Mouse (Mus musculus): ENCODE measurements around the gene Carmil2. TPM values are rescaled to one million over a fixed set of nuclear protein-coding genes. Genes with fewer than 3 reads are reported as not detected.

Carmil2 gene
- polyA plus RNA-seq, 1 experiment: 0.23 TPM

- TF ChIP-seq POLR2AphosphoS2 (IDR thresholded peaks at IDR 0.05; ENCODE audit: insufficient read length, low read depth) (no peak), TCF3 (IDR thresholded peaks at IDR 0.05; ENCODE audit: insufficient read length, low read depth) (no peak), USF1 (IDR thresholded peaks at IDR 0.05; ENCODE audit: low read depth) (no peak), MAX (IDR thresholded peaks at IDR 0.05; ENCODE audit: low read depth) (no peak), TCF12 (IDR thresholded peaks at IDR 0.05; ENCODE audit: insufficient read depth, poor library complexity, severe bottlenecking) (no peak), MYOG (IDR thresholded peaks at IDR 0.05; ENCODE audit: control insufficient read depth in 1 of 3, insufficient read depth in 1 of 3, insufficient read length in 2 of 3, low read depth in 2 of 3) (no peak), MYOD1 (IDR thresholded peaks at IDR 0.05; ENCODE audit: control insufficient read depth in 1 of 3, insufficient read length in 2 of 3, low read depth in 2 of 3) (no peak), E2F4 (IDR thresholded peaks at IDR 0.05; ENCODE audit: insufficient read depth) (no peak), REST (IDR thresholded peaks at IDR 0.05; ENCODE audit: insufficient read depth, insufficient read length) (no peak), CEBPB (IDR thresholded peaks at IDR 0.05; ENCODE audit: insufficient read depth, poor library complexity, severe bottlenecking) (no peak), POLR2A (IDR thresholded peaks at IDR 0.05; ENCODE audit: insufficient read length, low read depth) (no peak), SRF (IDR thresholded peaks at IDR 0.05; ENCODE audit: control insufficient read depth, insufficient read length, low read depth) (no peak)
- Histone ChIP-seq H3K27me3 (ENCODE audit: control insufficient read depth, insufficient read depth, insufficient read length) (no peaks in the 10 kb centered on the region), H3K36me3 (ENCODE audit: control insufficient read depth, insufficient read depth) (peaks cover 4% of the 10 kb centered on the region), H3K79me2 (ENCODE audit: control insufficient read depth, insufficient read depth) (no peaks in the 10 kb centered on the region), H3ac (ENCODE audit: control insufficient read depth, insufficient read length) (no peak overlapping the region), H3K4me2 (ENCODE audit: low read depth) (no peak overlapping the region), H3K4me3 (no peak overlapping the region)
These were observed 2.2 kb downstream of the Carmil2 start for GRCm38 (mm10) chr8:105688242-105688752.

GRCm38 (mm10) chr8:105689256-105689982, 3.3 kb downstream of the Carmil2 start:
- no peaks in the 10 kb centered on the region for H3K36me3 ChIP-seq (ENCODE audit: control insufficient read depth, insufficient read depth)
- H3K79me2 ChIP-seq (ENCODE audit: control insufficient read depth, insufficient read depth): no peaks in the 10 kb centered on the region
- no peak overlapping the region for H3K4me2 ChIP-seq (ENCODE audit: low read depth)
- no peak overlapping the region for H3K4me3 ChIP-seq
- TF ChIP-seq CEBPB (IDR thresholded peaks at IDR 0.05; ENCODE audit: insufficient read depth, poor library complexity, severe bottlenecking) (no peak), MYOD1 (IDR thresholded peaks at IDR 0.05; ENCODE audit: control insufficient read depth in 1 of 3, insufficient read length in 2 of 3, low read depth in 2 of 3) (no peak), USF1 (IDR thresholded peaks at IDR 0.05; ENCODE audit: low read depth) (no peak), POLR2AphosphoS2 (IDR thresholded peaks at IDR 0.05; ENCODE audit: insufficient read length, low read depth) (no peak), POLR2A (IDR thresholded peaks at IDR 0.05; ENCODE audit: insufficient read length, low read depth) (no peak), TCF12 (IDR thresholded peaks at IDR 0.05; ENCODE audit: insufficient read depth, poor library complexity, severe bottlenecking) (no peak), MYOG (IDR thresholded peaks at IDR 0.05; ENCODE audit: control insufficient read depth in 1 of 3, insufficient read depth in 1 of 3, insufficient read length in 2 of 3, low read depth in 2 of 3) (no peak), SRF (IDR thresholded peaks at IDR 0.05; ENCODE audit: control insufficient read depth, insufficient read length, low read depth) (no peak), TCF3 (IDR thresholded peaks at IDR 0.05; ENCODE audit: insufficient read length, low read depth) (no peak), E2F4 (IDR thresholded peaks at IDR 0.05; ENCODE audit: insufficient read depth) (no peak), REST (IDR thresholded peaks at IDR 0.05; ENCODE audit: insufficient read depth, insufficient read length) (no peak), MAX (IDR thresholded peaks at IDR 0.05; ENCODE audit: low read depth) (no peak)
- no peak overlapping the region for H3ac ChIP-seq (ENCODE audit: control insufficient read depth, insufficient read length)
- H3K27me3 ChIP-seq (ENCODE audit: control insufficient read depth, insufficient read depth, insufficient read length): no peaks in the 10 kb centered on the region

GRCm38 (mm10) chr8:105689983-105690360, 3.9 kb downstream of the Carmil2 start:
- Histone ChIP-seq H3ac (ENCODE audit: control insufficient read depth, insufficient read length) (no peak overlapping the region), H3K4me3 (no peak overlapping the region), H3K27me3 (ENCODE audit: control insufficient read depth, insufficient read depth, insufficient read length) (no peaks in the 10 kb centered on the region), H3K4me2 (ENCODE audit: low read depth) (no peak overlapping the region), H3K36me3 (ENCODE audit: control insufficient read depth, insufficient read depth) (no peaks in the 10 kb centered on the region), H3K79me2 (ENCODE audit: control insufficient read depth, insufficient read depth) (no peaks in the 10 kb centered on the region)
- TF ChIP-seq CEBPB (IDR thresholded peaks at IDR 0.05; ENCODE audit: insufficient read depth, poor library complexity, severe bottlenecking) (no peak), MYOG (IDR thresholded peaks at IDR 0.05; ENCODE audit: control insufficient read depth in 1 of 3, insufficient read depth in 1 of 3, insufficient read length in 2 of 3, low read depth in 2 of 3) (no peak), REST (IDR thresholded peaks at IDR 0.05; ENCODE audit: insufficient read depth, insufficient read length) (no peak), POLR2AphosphoS2 (IDR thresholded peaks at IDR 0.05; ENCODE audit: insufficient read length, low read depth) (no peak), USF1 (IDR thresholded peaks at IDR 0.05; ENCODE audit: low read depth) (no peak), TCF3 (IDR thresholded peaks at IDR 0.05; ENCODE audit: insufficient read length, low read depth) (no peak)

DNA sequence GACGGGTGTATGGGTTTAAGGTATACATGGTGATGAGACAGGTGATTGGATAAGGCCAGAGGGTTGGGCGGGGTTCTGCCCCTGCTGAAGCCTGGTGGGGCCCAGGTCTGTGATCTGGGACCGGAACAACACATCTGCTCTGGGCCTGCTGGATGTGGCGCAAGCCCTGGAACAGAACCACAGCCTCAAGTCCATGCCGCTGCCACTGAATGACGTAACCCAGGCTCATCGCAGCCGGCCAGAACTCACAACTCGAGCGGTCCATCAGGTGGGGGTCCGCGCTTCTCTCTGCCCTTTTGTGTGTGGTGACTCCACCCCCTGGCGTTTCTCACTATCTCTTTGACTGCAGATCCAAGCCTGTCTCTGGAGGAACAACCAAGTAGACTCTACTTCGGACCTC, 4.9 kb downstream of the Carmil2 start:
- H3K4me3 ChIP-seq: no peak overlapping the region
- no peaks in the 10 kb centered on the region for H3K36me3 ChIP-seq (ENCODE audit: control insufficient read depth, insufficient read depth)
- TF ChIP-seq TCF3 (IDR thresholded peaks at IDR 0.05; ENCODE audit: insufficient read length, low read depth): no peak
- no peak for TF ChIP-seq TCF12 (IDR thresholded peaks at IDR 0.05; ENCODE audit: insufficient read depth, poor library complexity, severe bottlenecking)
- TF ChIP-seq POLR2AphosphoS2 (IDR thresholded peaks at IDR 0.05; ENCODE audit: insufficient read length, low read depth): no peak
- no peak for TF ChIP-seq CEBPB (IDR thresholded peaks at IDR 0.05; ENCODE audit: insufficient read depth, poor library complexity, severe bottlenecking)
- no peak for TF ChIP-seq E2F4 (IDR thresholded peaks at IDR 0.05; ENCODE audit: insufficient read depth)
- no peak overlapping the region for H3K4me2 ChIP-seq (ENCODE audit: low read depth)
- H3ac ChIP-seq (ENCODE audit: control insufficient read depth, insufficient read length): no peak overlapping the region
- no peaks in the 10 kb centered on the region for H3K27me3 ChIP-seq (ENCODE audit: control insufficient read depth, insufficient read depth, insufficient read length)
- no peaks in the 10 kb centered on the region for H3K79me2 ChIP-seq (ENCODE audit: control insufficient read depth, insufficient read depth)
